Mouse (Mus musculus): Measurements from ENCODE around the gene Polr2e. TPM values are rescaled to one million over a fixed set of nuclear protein-coding genes. Genes with fewer than 3 reads are reported as not detected.
"Not testable (repeated sequence)": the region's sequence is repeated elsewhere in the genome, so short reads cannot be mapped to it uniquely, and the experiment has no call there.

Gene Polr2e
- polyA plus RNA-seq, 1 experiment from 2014 or later, result 241 TPM

- Histone ChIP-seq H3K27ac (no peak overlapping the region), H3K4me3 (replicated peaks) (no peak overlapping the region), H3K9me3 (no peaks in the 10 kb centered on the region), H3K4me1 (replicated peaks) (peaks cover 30% of the 10 kb centered on the region), H3K36me3 (peaks cover 1% of the 10 kb centered on the region), H3K27me3 (peaks cover 10% of the 10 kb centered on the region; the same call in 1 of the 2 replicates), H3K4me2 (no peak overlapping the region), H3K9ac (replicated peaks) (no peak overlapping the region; the same call in 1 of the 2 replicates)
- 26% methylated on average over 6 of the region's 6 CpGs for WGBS
- ATAC-seq (ENCODE audit: insufficient number of reproducible peaks, insufficient read depth, low FRiP score, low TSS enrichment, low read depth), result no peak
Measured at GRCm38 (mm10) chr10:80050244-80050643, 10.6 kb upstream of the Polr2e start.

- no peak for ATAC-seq (ENCODE audit: insufficient number of reproducible peaks, insufficient read depth, low FRiP score, low TSS enrichment, low read depth)
- Histone ChIP-seq H3K27me3 (peaks cover 10% of the 10 kb centered on the region; the same call in 1 of the 2 replicates), H3K27ac (peak overlapping the region; percentile 71), H3K36me3 (no peaks in the 10 kb centered on the region), H3K4me3 (replicated peaks) (no peak overlapping the region), H3K9me3 (no peaks in the 10 kb centered on the region), H3K4me2 (no peak overlapping the region), H3K9ac (replicated peaks) (no peak overlapping the region), H3K4me1 (replicated peaks) (peaks cover 21% of the 10 kb centered on the region)
- WGBS, result 61% methylated on average over 3 of the region's 3 CpGs
Measured at GRCm38 (mm10) chr10:80048834-80049233, 9.2 kb upstream of the Polr2e start.

- WGBS, result 22% methylated on average over 5 of the region's 5 CpGs
- no peak overlapping the region for H3K9ac ChIP-seq (replicated peaks)
- no peaks in the 10 kb centered on the region for H3K9me3 ChIP-seq
- H3K27me3 ChIP-seq, result peaks cover 10% of the 10 kb centered on the region; the same call in 1 of the 2 replicates
- peak overlapping the region; percentile 71 for H3K27ac ChIP-seq
- H3K36me3 ChIP-seq, result no peaks in the 10 kb centered on the region
- no peak overlapping the region for H3K4me2 ChIP-seq
- no peak for ATAC-seq (ENCODE audit: insufficient number of reproducible peaks, insufficient read depth, low FRiP score, low TSS enrichment, low read depth)
- peaks cover 21% of the 10 kb centered on the region for H3K4me1 ChIP-seq (replicated peaks)
- H3K4me3 ChIP-seq (replicated peaks), result no peak overlapping the region
Measured at GRCm38 (mm10) chr10:80048396-80048795, 8.8 kb upstream of the Polr2e start.

- no peaks in the 10 kb centered on the region for H3K9me3 ChIP-seq
- no peaks in the 10 kb centered on the region for H3K36me3 ChIP-seq
- peak within 1 kb of the TSS; percentile 13; the same call in 1 of the 2 replicates for H3K9ac ChIP-seq (replicated peaks)
- no peak within 1 kb of the TSS for H3K4me2 ChIP-seq
- H3K27ac ChIP-seq, result peak within 1 kb of the TSS; percentile 71
- 42% methylated on average over 9 of the region's 9 CpGs for WGBS
- peaks cover 21% of the 10 kb centered on the region for H3K4me1 ChIP-seq (replicated peaks)
- no peak for ATAC-seq (ENCODE audit: insufficient number of reproducible peaks, insufficient read depth, low FRiP score, low TSS enrichment, low read depth)
- peaks cover 10% of the 10 kb centered on the region; the same call in 1 of the 2 replicates for H3K27me3 ChIP-seq
- H3K4me3 ChIP-seq (replicated peaks), result no peak within 1 kb of the TSS
Measured at GRCm38 (mm10) chr10:80047041-80047565, 7.5 kb upstream of the Polr2e start, which contains the start of gene Gpx4. Gpx4 (plus strand) TSS chr10:80047166.

GRCm38 (mm10) chr10:80045766-80046165, 6.2 kb upstream of the Polr2e start:
- peaks cover 18% of the 10 kb centered on the region for H3K4me1 ChIP-seq (replicated peaks)
- no peak overlapping the region for H3K27ac ChIP-seq
- no peak overlapping the region for H3K9ac ChIP-seq (replicated peaks)
- H3K9me3 ChIP-seq, result no peaks in the 10 kb centered on the region
- no peaks in the 10 kb centered on the region for H3K36me3 ChIP-seq
- no peak overlapping the region for H3K4me3 ChIP-seq (replicated peaks)
- no peak for ATAC-seq (ENCODE audit: insufficient number of reproducible peaks, insufficient read depth, low FRiP score, low TSS enrichment, low read depth)
- H3K27me3 ChIP-seq, result peaks cover 10% of the 10 kb centered on the region; the same call in 1 of the 2 replicates
- WGBS, result 76% methylated on average over 5 of the region's 5 CpGs
- no peak overlapping the region for H3K4me2 ChIP-seq

- not testable (repeated sequence) for H3K4me3 ChIP-seq (replicated peaks); ATAC-seq (ENCODE audit: insufficient number of reproducible peaks, insufficient read depth, low FRiP score, low TSS enrichment, low read depth); H3K9me3 ChIP-seq; H3K27me3 ChIP-seq; H3K36me3 ChIP-seq; H3K27ac ChIP-seq; H3K9ac ChIP-seq (replicated peaks); H3K4me2 ChIP-seq
- WGBS, result 89% methylated on average over 3 of the region's 4 CpGs
- H3K4me1 ChIP-seq (replicated peaks), result peaks cover 18% of the 10 kb centered on the region
Measured at GRCm38 (mm10) chr10:80045364-80045763, 5.8 kb upstream of the Polr2e start.

GRCm38 (mm10) chr10:80044087-80044486, 4.5 kb upstream of the Polr2e start:
- H3K4me2 ChIP-seq, result no peak overlapping the region
- H3K4me1 ChIP-seq (replicated peaks), result peaks cover 18% of the 10 kb centered on the region
- no peak overlapping the region for H3K27ac ChIP-seq
- no peak overlapping the region for H3K4me3 ChIP-seq (replicated peaks)
- WGBS, result 61% methylated on average over 4 of the region's 4 CpGs
- peaks cover 10% of the 10 kb centered on the region; the same call in 1 of the 2 replicates for H3K27me3 ChIP-seq
- no peaks in the 10 kb centered on the region for H3K36me3 ChIP-seq
- no peaks in the 10 kb centered on the region for H3K9me3 ChIP-seq
- H3K9ac ChIP-seq (replicated peaks), result no peak overlapping the region
- ATAC-seq (ENCODE audit: insufficient number of reproducible peaks, insufficient read depth, low FRiP score, low TSS enrichment, low read depth), result no peak

GRCm38 (mm10) chr10:80041409-80042060, 1.9 kb upstream of the Polr2e start:
- Histone ChIP-seq H3K36me3 (peaks cover 19% of the 10 kb centered on the region), H3K4me1 (replicated peaks) (peaks cover 13% of the 10 kb centered on the region)
- H3K9me3 ChIP-seq; H3K27me3 ChIP-seq; H3K27ac ChIP-seq; H3K9ac ChIP-seq (replicated peaks); H3K4me3 ChIP-seq (replicated peaks); ATAC-seq (ENCODE audit: insufficient number of reproducible peaks, insufficient read depth, low FRiP score, low TSS enrichment, low read depth); H3K4me2 ChIP-seq: not testable (repeated sequence)
- 88% methylated on average over 8 of the region's 8 CpGs for WGBS

- WGBS, result 94% methylated on average over 13 of the region's 13 CpGs
Measured at GRCm38 (mm10) chr10:80036832-80037231, 2.8 kb downstream of the Polr2e start.

GRCm38 (mm10) chr10:80035686-80036085, 3.9 kb downstream of the Polr2e start:
- Histone ChIP-seq H3K27me3 (no peaks in the 10 kb centered on the region), H3K9ac (replicated peaks) (0 out of 2 replicates have a peak overlapping the region, but pooled peaks have one; percentile 5), H3K36me3 (peaks cover 46% of the 10 kb centered on the region), H3K4me3 (replicated peaks) (no peak overlapping the region), H3K4me2 (no peak overlapping the region), H3K9me3 (no peaks in the 10 kb centered on the region), H3K4me1 (replicated peaks) (peaks cover 13% of the 10 kb centered on the region), H3K27ac (no peak overlapping the region)
- 91% methylated on average over 5 of the region's 5 CpGs for WGBS
- no peak for ATAC-seq (ENCODE audit: insufficient number of reproducible peaks, insufficient read depth, low FRiP score, low TSS enrichment, low read depth)

More at GRCm38 (mm10) chr10:80036832-80037231, 2.8 kb downstream of the Polr2e start:
- ATAC-seq (ENCODE audit: insufficient number of reproducible peaks, insufficient read depth, low FRiP score, low TSS enrichment, low read depth), result no peak
- H3K4me2 ChIP-seq, result no peak overlapping the region
- peaks cover 13% of the 10 kb centered on the region for H3K4me1 ChIP-seq (replicated peaks)
- no peaks in the 10 kb centered on the region for H3K9me3 ChIP-seq
- peaks cover 41% of the 10 kb centered on the region for H3K36me3 ChIP-seq
- no peak overlapping the region for H3K4me3 ChIP-seq (replicated peaks)
- no peak overlapping the region for H3K27ac ChIP-seq
- H3K9ac ChIP-seq (replicated peaks), result 0 out of 2 replicates have a peak overlapping the region, but pooled peaks have one; percentile 34
- H3K27me3 ChIP-seq, result no peaks in the 10 kb centered on the region

- Histone ChIP-seq H3K9me3 (no peaks in the 10 kb centered on the region), H3K4me2 (no peak overlapping the region), H3K4me3 (replicated peaks) (no peak overlapping the region), H3K4me1 (replicated peaks) (peaks cover 13% of the 10 kb centered on the region), H3K27me3 (no peaks in the 10 kb centered on the region), H3K27ac (no peak overlapping the region), H3K9ac (replicated peaks) (0 out of 2 replicates have a peak overlapping the region, but pooled peaks have one; percentile 5), H3K36me3 (peaks cover 51% of the 10 kb centered on the region)
- ATAC-seq (ENCODE audit: insufficient number of reproducible peaks, insufficient read depth, low FRiP score, low TSS enrichment, low read depth), result no peak
- 88% methylated on average over 8 of the region's 8 CpGs for WGBS
Measured at GRCm38 (mm10) chr10:80035148-80035547, 4.4 kb downstream of the Polr2e start.

Measured in limb, embryonic 12.5 days (tissue).